Mouse (Mus musculus): Measurements from ENCODE around the gene Cxadr.
"Not testable (repeated sequence)": the region's sequence is repeated elsewhere in the genome, so short reads cannot be mapped to it uniquely, and the experiment has no call there.

Gene Cxadr

DNA sequence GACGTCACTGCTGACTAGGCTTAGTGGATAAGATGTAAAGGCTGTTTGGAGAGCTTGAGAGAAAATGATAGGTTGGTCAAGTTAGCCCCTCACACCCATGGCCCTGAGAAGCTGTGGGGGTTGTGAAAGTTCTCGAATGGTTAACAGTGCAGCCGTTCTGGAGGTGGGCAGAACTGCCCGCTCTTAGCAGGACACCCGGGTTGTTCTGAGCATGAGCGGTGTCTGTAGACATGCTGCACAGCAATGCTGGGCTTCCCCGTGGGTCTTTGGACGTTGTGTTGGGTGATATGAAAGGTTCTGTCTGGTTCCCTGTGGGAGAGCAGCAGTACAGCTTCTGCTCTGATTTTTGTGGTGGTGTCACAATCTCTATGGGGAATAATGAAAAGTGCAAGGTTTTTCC is 5.3 kb downstream of the Cxadr start:
- no peak for DNase-seq (ENCODE audit: low spot score)

- no peak for DNase-seq (ENCODE audit: low spot score)
These were observed 6.3 kb downstream of the Cxadr start for GRCm38 (mm10) chr16:78307476-78308192.

DNA sequence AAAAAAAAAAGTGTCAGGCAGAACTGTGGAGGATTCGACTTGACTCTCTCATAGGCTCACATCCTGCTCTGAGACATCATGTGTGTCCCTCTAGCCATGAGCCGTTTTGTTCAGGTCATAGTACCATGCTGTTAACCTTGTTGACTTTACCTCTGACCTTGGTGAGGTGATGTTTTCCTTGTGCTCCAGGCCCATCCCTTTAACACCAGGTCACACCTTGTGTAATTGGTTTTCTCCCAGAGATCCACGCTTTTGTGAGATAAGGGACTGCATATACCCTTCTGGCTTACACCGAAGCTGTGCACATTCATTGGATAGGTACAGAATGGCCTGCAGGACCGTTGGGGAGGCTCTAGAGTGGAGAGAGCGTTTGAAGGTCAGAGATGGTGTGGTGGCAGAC is 8.0 kb downstream of the Cxadr start:
- no peak for DNase-seq (ENCODE audit: low spot score)

DNA sequence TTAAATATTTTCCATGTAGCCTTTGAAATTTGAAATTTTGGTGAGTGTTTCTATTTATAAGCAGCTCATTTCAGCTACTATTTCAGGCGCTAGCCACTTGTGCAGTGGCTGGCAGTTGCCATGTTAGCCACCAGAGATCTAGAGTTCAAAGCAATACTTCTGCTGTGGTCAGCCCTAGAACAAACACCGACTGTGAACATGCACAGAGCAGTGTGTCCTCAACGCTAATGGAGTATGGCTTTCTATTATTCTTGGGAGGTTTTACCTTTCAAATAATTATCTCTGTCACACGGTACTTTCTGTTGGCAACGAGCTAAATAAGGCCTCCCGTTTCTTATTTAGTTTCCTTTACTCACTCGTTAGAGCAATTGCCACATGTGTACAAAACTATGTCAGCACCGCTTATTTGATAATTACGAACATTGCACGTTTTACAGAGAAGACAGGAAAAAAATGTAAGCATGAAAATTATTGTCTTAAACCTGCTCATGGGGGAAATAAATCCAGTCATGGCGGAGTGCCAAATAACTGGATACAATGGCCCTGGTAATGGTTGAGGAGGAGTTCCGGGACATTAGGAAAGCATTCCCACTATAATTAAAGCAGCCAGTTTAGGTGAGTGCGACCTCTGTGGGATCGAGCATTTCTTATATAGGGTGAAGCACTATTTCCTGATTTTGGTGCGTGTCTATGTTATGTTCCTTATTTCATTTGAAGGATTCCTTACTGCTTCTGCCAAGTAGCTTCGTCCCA is 12.0 kb downstream of the Cxadr start:
- no peak for DNase-seq (ENCODE audit: low spot score)

GRCm38 (mm10) chr16:78314026-78314425 is 12.7 kb downstream of the Cxadr start:
- DNase-seq (ENCODE audit: low spot score) = no peak

DNA sequence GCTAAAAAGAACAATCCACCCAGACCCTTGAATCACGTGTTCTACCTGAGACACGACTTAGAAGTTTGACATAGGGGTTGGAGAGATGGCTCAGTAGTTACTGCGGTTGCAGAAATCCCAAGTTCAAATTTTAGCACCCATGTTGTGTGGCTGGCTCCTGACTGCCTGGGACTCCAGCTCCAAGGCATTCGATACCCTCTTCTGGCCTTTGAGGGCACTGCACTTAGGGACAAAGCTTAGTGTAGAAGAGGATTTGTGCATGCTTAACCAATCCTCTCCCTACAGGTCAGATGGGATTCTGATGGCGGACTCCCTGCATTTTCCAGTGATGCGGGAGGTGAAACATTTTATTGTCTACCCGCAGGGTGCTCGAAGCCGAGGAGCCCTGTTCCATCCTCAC is 15.6 kb downstream of the Cxadr start:
- DNase-seq (ENCODE audit: low spot score) = peak; percentile 33

- no peak for DNase-seq (ENCODE audit: low spot score)
These were observed 16.7 kb downstream of the Cxadr start for GRCm38 (mm10) chr16:78317960-78318359.

- DNase-seq (ENCODE audit: low spot score) = no peak
These were observed 18.4 kb downstream of the Cxadr start for GRCm38 (mm10) chr16:78319711-78320110.

DNA sequence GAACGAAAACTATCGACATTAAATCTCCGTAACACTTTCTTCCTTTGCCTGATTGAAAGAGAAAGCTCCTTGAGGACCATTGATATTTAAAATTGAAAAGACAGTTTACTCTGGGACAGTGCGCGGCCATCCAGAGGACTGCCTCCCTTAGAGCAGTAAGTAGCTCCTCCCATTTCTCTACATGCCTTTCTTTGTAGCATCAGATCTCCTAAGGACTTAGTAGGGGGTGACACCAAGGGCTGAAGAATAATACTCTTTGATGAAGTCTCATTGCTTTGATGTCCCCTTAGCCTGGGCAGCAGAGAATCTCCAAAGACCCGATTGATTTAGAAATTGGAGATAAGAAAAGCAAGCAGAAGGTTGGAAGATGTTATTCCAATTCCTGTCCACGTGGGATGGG is 20.3 kb downstream of the Cxadr start:
- DNase-seq (ENCODE audit: low spot score) = no peak

DNA sequence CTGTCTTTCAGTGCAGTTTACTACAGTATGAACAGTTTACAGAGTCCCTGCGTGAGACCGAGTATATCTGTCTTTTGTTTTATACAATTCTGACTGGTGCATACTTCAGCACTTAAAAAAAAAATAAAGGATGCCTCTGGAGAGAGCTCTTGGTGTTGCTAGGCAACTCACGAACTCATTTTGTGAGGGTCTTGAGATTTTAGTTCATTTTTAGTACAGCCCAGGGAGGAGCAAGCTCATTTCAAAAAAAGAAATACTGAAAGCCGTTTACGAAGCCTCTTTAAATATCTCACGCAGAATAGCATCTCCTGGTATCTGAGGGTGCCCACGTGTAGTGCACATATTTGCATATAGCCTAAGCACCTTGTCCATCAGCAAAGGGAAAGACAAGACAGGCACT is 20.9 kb downstream of the Cxadr start:
- DNase-seq (ENCODE audit: low spot score) = no peak

DNA sequence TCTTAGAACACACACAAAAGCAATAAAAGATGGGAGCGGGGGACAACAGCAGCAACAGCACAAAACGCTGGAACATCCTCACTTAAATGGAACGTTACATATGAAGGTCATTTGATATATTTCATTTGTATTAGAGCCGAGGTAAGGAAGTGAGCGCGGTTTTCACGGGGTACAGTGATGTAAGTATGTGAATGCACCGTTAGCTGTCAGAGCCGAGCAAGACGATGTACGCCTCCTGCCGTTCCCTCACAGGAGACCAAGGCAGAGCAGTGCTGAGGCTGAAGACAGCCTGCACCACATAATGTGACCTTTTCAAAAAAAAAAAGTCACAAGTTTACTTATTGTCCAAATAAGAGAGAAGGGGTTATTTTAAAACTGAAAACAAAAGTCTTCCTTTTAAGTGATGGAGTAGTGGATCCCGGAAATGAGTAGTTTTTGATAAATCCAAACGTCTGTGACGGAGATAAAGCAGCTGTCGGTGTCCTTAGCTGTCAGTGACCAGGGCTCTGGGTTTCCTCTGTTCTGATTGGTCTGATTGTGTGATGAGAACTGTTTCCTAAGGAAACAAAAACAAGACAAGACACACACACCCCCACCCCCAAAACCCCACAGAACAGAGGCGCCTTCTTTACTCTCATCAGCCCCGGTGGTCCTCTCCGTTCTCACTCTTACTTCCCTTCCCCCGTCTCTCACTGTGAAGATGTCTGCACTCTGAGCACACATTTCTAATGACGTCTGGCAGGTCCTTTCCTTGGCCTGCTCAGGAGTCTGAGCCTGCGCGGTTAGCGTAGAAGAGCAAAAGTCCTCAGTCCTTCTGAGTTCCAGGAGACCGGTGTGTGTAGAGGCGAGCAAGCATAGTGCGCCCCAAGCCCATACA is 24.9 kb downstream of the Cxadr start:
- no peak for DNase-seq (ENCODE audit: low spot score)

DNA sequence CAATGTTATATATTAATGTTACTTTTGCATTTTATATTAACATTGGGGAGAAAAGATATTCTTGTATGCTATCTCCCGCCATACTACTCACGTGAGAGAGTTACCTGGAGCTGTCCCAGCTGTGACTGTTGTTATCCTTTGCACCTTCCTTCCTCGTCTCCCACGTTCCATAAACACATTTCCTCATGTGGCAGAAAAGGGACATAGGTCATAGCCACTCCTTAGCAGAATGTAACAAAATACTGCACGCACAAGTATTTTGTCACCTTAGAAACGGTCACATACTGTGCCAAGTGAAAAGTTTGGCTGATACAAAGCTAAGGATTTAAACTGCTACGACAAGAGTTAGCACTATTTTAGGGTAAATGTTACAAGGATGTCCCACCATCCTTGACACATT is 26.3 kb downstream of the Cxadr start:
- no peak for DNase-seq (ENCODE audit: low spot score)

GRCm38 (mm10) chr16:78327999-78328398 is 26.7 kb downstream of the Cxadr start:
- no peak for DNase-seq (ENCODE audit: low spot score)

GRCm38 (mm10) chr16:78337226-78337625 is 35.9 kb downstream of the Cxadr start:
- DNase-seq (ENCODE audit: low spot score) = no peak

DNA sequence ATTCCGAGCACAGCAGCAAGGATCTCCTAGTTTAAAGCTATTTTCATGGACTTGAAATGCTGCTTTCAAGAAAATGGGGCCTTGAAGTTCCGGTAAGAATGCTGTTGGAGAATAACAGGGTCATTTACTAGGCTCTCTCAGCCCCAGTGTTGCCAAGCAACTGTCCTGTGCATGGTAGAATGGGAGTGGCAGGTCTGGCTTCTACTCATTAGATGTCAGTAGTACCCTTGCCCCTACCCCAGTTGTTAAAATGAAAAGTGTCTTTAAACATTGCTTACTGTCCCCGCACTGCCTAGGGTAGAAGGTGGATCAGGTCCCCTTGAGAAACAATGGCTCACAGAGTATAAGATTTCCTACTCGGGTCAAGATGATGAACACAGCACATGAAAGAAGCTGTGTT is 40.1 kb downstream of the Cxadr start:
- no peak for DNase-seq (ENCODE audit: low spot score)

- no peak for DNase-seq (ENCODE audit: low spot score)
These were observed 41.5 kb downstream of the Cxadr start for GRCm38 (mm10) chr16:78342767-78343166.

DNA sequence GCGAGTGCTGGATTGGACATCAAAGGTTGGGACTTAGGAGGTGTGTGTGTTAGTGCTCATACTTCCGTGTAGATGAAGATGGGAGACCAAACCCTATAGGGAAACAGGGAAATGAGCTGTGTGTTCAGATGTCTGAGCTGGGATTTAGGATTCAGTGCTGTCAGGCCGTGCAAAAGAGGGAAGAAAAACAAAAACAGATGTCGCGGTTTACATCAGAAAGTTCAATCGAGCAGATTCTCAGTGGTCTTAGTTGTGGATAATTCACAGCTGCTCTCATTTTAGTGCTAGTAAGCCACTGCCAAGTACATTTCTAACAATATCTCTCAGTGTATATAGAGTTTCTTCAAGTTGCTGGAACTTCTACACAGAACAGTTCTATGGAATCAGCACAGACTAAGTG is 42.5 kb downstream of the Cxadr start:
- DNase-seq (ENCODE audit: low spot score) = no peak

GRCm38 (mm10) chr16:78346662-78347327 is 45.5 kb downstream of the Cxadr start:
- no peak for DNase-seq (ENCODE audit: low spot score)

- DNase-seq (ENCODE audit: low spot score) = no peak
These were observed 46.1 kb downstream of the Cxadr start for GRCm38 (mm10) chr16:78347328-78347926.

- DNase-seq (ENCODE audit: low spot score) = no peak
These were observed 56.5 kb downstream of the Cxadr start for GRCm38 (mm10) chr16:78357757-78358156.

DNA sequence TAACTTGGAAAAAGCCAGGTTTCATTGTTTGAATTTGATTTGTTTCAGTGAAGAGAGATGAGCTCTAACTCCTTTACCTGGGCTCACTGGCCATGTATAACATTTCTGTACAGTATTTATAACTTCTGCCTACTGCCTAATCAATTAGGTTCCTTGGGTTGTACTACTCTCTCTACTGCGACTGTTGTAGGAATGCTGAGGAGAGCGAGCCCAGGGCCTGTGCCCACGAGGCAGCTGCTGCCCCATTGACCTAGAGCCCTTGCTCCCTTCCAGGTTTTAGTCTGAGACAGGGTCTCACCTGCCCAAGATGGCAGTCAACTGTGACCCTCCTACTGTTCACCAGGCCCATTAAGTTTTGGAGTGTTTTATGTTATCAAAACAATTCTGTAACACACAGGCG is 60.2 kb downstream of the Cxadr start:
- no peak for DNase-seq (ENCODE audit: low spot score)

GRCm38 (mm10) chr16:78364554-78364953 is 63.3 kb downstream of the Cxadr start:
- not testable (repeated sequence) for DNase-seq (ENCODE audit: low spot score)

All from T-cell, adult 2 months (primary cell).